Mouse (Mus musculus): ENCODE measurements around the gene Chpf2. TPM values are rescaled to one million over a fixed set of nuclear protein-coding genes. Genes with fewer than 3 reads are reported as not detected.

The Chpf2 gene
- polyA plus RNA-seq, 1 experiment, result 36.1 TPM

GRCm38 (mm10) chr5:24618921-24619320 is 32.4 kb downstream of the Chpf2 start:
- H3K27me3 ChIP-seq (replicated peaks), result peaks cover 92% of the 10 kb centered on the region
- TF ChIP-seq GATA1 (IDR thresholded peaks at IDR 0.05; ENCODE audit: borderline replicate concordance, low read length) (no peak), FLI1 (IDR thresholded peaks at IDR 0.05; ENCODE audit: low read length) (no peak)

GRCm38 (mm10) chr5:24620116-24620515 is 33.6 kb downstream of the Chpf2 start:
- H3K4me3 ChIP-seq (replicated peaks), result no peak overlapping the region
- no peaks in the 10 kb centered on the region; the same call in 1 of the 2 replicates for H3K9me3 ChIP-seq
- no peaks in the 10 kb centered on the region for H3K36me3 ChIP-seq (replicated peaks; ENCODE audit: low read length)
- peaks cover 92% of the 10 kb centered on the region for H3K27me3 ChIP-seq (replicated peaks)
- H3K4me1 ChIP-seq, result peaks cover 37% of the 10 kb centered on the region
- TF ChIP-seq GATA1 (IDR thresholded peaks at IDR 0.05; ENCODE audit: borderline replicate concordance, low read length) (no peak), FLI1 (IDR thresholded peaks at IDR 0.05; ENCODE audit: low read length) (no peak)

More at GRCm38 (mm10) chr5:24618921-24619320, 32.4 kb downstream of the Chpf2 start:
- H3K4me1 ChIP-seq, result peaks cover 31% of the 10 kb centered on the region
- H3K9me3 ChIP-seq, result no peaks in the 10 kb centered on the region; the same call in 1 of the 2 replicates
- H3K36me3 ChIP-seq (replicated peaks; ENCODE audit: low read length), result no peaks in the 10 kb centered on the region
- no peak overlapping the region for H3K4me3 ChIP-seq (replicated peaks)

- TF ChIP-seq GATA1 (IDR thresholded peaks at IDR 0.05; ENCODE audit: borderline replicate concordance, low read length) (no peak), FLI1 (IDR thresholded peaks at IDR 0.05; ENCODE audit: low read length) (no peak)
- Histone ChIP-seq H3K36me3 (replicated peaks; ENCODE audit: low read length) (no peaks in the 10 kb centered on the region), H3K27me3 (replicated peaks) (peaks cover 89% of the 10 kb centered on the region), H3K4me1 (peaks cover 34% of the 10 kb centered on the region), H3K9me3 (no peaks in the 10 kb centered on the region; the same call in 1 of the 2 replicates), H3K4me3 (replicated peaks) (no peak overlapping the region)
Observed at GRCm38 (mm10) chr5:24620626-24621025, 34.1 kb downstream of the Chpf2 start.

GRCm38 (mm10) chr5:24622386-24623040 is 36.0 kb downstream of the Chpf2 start:
- Histone ChIP-seq H3K4me3 (replicated peaks) (no peak overlapping the region), H3K4me1 (peaks cover 30% of the 10 kb centered on the region), H3K9me3 (peaks cover 2% of the 10 kb centered on the region; the same call in 1 of the 2 replicates), H3K27me3 (replicated peaks) (peaks cover 81% of the 10 kb centered on the region), H3K36me3 (replicated peaks; ENCODE audit: low read length) (no peaks in the 10 kb centered on the region)
- no peak for TF ChIP-seq FLI1 (IDR thresholded peaks at IDR 0.05; ENCODE audit: low read length)
- no peak for TF ChIP-seq GATA1 (IDR thresholded peaks at IDR 0.05; ENCODE audit: borderline replicate concordance, low read length)

DNA sequence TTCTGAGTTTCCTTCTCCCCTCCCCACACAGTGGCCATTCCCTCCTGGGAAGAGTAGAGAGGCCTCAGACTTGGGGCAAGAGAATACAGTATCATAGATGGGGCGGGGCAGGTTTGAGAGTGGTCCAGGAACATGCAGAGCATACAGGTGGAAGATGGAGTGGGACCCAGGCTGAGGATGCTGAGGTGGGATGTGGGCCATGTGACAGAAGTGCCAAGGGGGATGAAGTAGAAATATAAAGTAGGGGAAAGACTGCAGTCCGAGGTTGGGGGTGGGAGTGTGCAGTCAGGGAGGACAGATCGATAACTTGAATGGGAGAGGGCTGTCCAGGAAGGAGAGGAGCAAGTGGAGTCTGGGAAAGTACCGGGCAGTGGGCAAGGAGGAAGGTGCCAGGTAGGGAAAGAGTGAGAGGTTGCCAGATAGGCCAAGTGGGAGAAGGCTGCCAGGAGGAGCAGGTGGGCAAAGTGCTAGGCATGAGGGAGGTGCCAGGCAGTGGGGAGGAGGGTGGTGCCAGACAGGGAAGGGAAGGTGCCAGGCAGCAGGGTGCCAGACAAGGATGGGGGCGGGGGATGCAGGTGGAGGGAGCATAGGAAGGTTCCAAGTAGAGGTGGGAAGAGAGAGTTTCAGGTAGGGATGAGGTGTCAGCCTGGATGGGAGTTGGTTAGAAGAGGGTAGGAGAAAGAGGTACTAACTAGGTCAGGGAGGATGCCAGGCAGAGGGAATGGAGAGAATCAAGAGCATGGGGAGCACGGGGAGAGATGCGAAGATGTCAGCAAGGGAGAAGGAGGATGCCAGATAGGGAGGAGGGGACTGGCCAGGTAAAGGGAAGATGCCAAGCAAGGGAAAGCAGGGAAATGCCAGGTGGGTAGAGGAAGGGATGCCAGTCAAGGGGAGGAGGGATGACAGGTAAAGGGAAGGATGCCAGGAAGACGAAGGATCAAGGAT is 36.8 kb downstream of the Chpf2 start:
- Histone ChIP-seq H3K9me3 (peaks cover 2% of the 10 kb centered on the region; the same call in 1 of the 2 replicates), H3K4me1 (peaks cover 30% of the 10 kb centered on the region), H3K4me3 (replicated peaks) (peak overlapping the region; percentile 79), H3K27me3 (replicated peaks) (peaks cover 73% of the 10 kb centered on the region), H3K36me3 (replicated peaks; ENCODE audit: low read length) (no peaks in the 10 kb centered on the region)
- no peak for TF ChIP-seq FLI1 (IDR thresholded peaks at IDR 0.05; ENCODE audit: low read length)
- TF ChIP-seq GATA1 (IDR thresholded peaks at IDR 0.05; ENCODE audit: borderline replicate concordance, low read length), result no peak

- Histone ChIP-seq H3K36me3 (replicated peaks; ENCODE audit: low read length) (no peaks in the 10 kb centered on the region), H3K27me3 (replicated peaks) (peaks cover 70% of the 10 kb centered on the region), H3K4me3 (replicated peaks) (peak within 1 kb of the TSS; percentile 79), H3K9me3 (peaks cover 2% of the 10 kb centered on the region; the same call in 1 of the 2 replicates), H3K4me1 (peaks cover 24% of the 10 kb centered on the region)
- TF ChIP-seq FLI1 (IDR thresholded peaks at IDR 0.05; ENCODE audit: low read length), result no peak
Observed at GRCm38 (mm10) chr5:24623986-24624821, 37.7 kb downstream of the Chpf2 start, which contains the start of gene Smarcd3. Gene Smarcd3, minus strand, starts transcription at chr5:24624411.

DNA sequence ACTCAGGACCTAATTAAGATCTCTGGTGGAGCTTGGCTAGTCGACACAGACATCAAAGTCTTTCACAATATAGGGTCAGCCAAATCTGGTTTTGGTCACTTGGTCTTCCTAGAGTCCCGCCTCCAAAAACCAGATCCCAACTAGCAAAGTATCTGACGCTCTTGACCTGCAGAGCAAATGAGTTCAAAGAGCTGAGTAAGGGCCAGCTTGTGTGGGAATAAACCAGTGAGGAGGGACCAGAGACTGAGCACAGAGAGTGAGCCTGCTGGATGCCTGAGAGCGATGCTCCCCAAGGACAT is 38.2 kb downstream of the Chpf2 start:
- peaks cover 2% of the 10 kb centered on the region; the same call in 1 of the 2 replicates for H3K9me3 ChIP-seq
- H3K4me1 ChIP-seq, result peaks cover 20% of the 10 kb centered on the region
- H3K36me3 ChIP-seq (replicated peaks; ENCODE audit: low read length), result no peaks in the 10 kb centered on the region
- peaks cover 69% of the 10 kb centered on the region for H3K27me3 ChIP-seq (replicated peaks)
- H3K4me3 ChIP-seq (replicated peaks), result no peak overlapping the region
- TF ChIP-seq FLI1 (IDR thresholded peaks at IDR 0.05; ENCODE audit: low read length) (no peak), GATA1 (IDR thresholded peaks at IDR 0.05; ENCODE audit: borderline replicate concordance, low read length) (no peak)

DNA sequence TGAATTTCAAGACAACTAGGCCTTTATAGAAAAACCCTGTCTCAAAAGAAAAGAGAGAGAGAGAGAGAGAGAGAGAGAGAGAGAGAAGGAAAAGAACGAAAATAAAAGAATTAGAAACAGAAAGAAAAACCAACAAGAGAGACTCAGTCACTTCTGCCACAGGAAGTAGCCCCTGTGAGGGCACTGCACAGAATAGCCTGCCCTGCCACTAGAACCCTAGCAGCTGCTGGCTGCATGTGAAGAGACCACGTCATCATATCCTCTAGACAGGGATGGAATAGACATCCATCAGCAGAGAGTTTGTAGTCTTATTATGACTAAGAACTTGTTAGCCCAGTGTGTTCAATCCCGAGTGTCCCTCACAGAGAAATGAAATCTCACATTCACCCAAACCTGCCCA is 43.2 kb downstream of the Chpf2 start:
- Histone ChIP-seq H3K4me3 (replicated peaks) (no peak overlapping the region), H3K36me3 (replicated peaks; ENCODE audit: low read length) (no peaks in the 10 kb centered on the region), H3K9me3 (0 out of 2 replicates have a peak, but pooled peaks cover 2% of the 10 kb centered on the region), H3K4me1 (peaks cover 19% of the 10 kb centered on the region), H3K27me3 (replicated peaks) (peaks cover 50% of the 10 kb centered on the region)
- TF ChIP-seq FLI1 (IDR thresholded peaks at IDR 0.05; ENCODE audit: low read length), result no peak
- TF ChIP-seq GATA1 (IDR thresholded peaks at IDR 0.05; ENCODE audit: borderline replicate concordance, low read length), result no peak

- Histone ChIP-seq H3K4me1 (peaks cover 27% of the 10 kb centered on the region), H3K36me3 (replicated peaks; ENCODE audit: low read length) (no peaks in the 10 kb centered on the region), H3K9me3 (no peaks in the 10 kb centered on the region), H3K27me3 (replicated peaks) (peaks cover 66% of the 10 kb centered on the region), H3K4me3 (replicated peaks) (no peak overlapping the region)
- no peak for TF ChIP-seq GATA1 (IDR thresholded peaks at IDR 0.05; ENCODE audit: borderline replicate concordance, low read length)
- no peak for TF ChIP-seq FLI1 (IDR thresholded peaks at IDR 0.05; ENCODE audit: low read length)
Observed at GRCm38 (mm10) chr5:24635093-24635492, 48.6 kb downstream of the Chpf2 start.

Measured in megakaryocyte, embryonic 14.5 days (primary cell).